9 mouse cellular contexts compared by ENCODE assay signal in the genomic region with DNA sequence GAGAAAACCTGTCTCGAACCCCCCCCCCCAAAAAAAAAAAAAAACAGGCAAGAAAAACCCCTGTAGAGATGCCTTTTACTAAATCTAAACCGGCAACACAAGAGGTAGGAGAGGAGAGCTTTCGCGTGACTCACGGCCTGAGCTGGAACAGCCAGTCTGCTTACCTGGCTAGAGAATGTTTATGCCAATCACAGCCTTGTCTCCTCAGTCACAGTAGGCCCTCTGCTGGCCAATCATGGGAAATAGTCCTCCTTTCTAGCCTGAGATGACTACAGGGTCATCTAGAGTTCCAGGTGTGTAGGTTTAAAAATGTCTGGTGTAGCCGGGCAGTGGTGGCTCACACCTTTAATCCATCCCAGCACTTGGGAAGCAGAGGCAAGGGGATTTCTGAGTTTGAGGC. TPM values are rescaled to one million over a fixed set of nuclear protein-coding genes. Genes with fewer than 3 reads are reported as not detected.
DNase-seq lines count a peak whose midpoint lies in the region; ATAC-seq and TF ChIP-seq lines count a peak whose summit lies in the region.
"Had no signal": no experiment of that assay in that cellular context is flagged by ENCODE, and none has a peak within 500 bp of the region (broad histone marks: within the 10 kb centered on the region; RNA-seq: fewer than 3 reads in every experiment).

No protein-coding gene starts in this region.

- no peak overlapping the region for H3K4me3 ChIP-seq in hindbrain, embryonic 14.5 days (replicated peaks; ENCODE audit: low read length)
- no peak overlapping the region for H3K4me3 ChIP-seq in hindbrain, embryonic 12.5 days
- no peak overlapping the region for H3K4me3 ChIP-seq in embryonic fibroblast, embryonic 13.5 days (ENCODE audit: insufficient read depth, low read length)
- no peak overlapping the region for H3K4me3 ChIP-seq in forebrain, embryonic 10.5 days
- H3K4me3 ChIP-seq: stomach, embryonic 15.5 days had no signal

- H3K27ac ChIP-seq in hindbrain, embryonic 14.5 days, result no peak overlapping the region
- no peak overlapping the region for H3K27ac ChIP-seq in hindbrain, embryonic 12.5 days
- H3K27ac ChIP-seq in embryonic fibroblast, embryonic 13.5 days (ENCODE audit: insufficient read depth, low read length), result no peak overlapping the region
- no peak overlapping the region for H3K27ac ChIP-seq in forebrain, embryonic 10.5 days
- H3K27ac ChIP-seq: stomach, embryonic 15.5 days had no signal

- no peak overlapping the region for H3K4me2 ChIP-seq in hindbrain, embryonic 14.5 days (replicated peaks)
- no peak overlapping the region for H3K4me2 ChIP-seq in hindbrain, embryonic 12.5 days (replicated peaks)
- H3K4me2 ChIP-seq: stomach, embryonic 15.5 days had no signal

- no peaks in the 10 kb centered on the region for H3K9me3 ChIP-seq in hindbrain, embryonic 14.5 days (ENCODE audit: control insufficient read depth, low read length)
- H3K9me3 ChIP-seq in hindbrain, embryonic 12.5 days (replicated peaks), result no peaks in the 10 kb centered on the region
- H3K9me3 ChIP-seq in forebrain, embryonic 10.5 days, result no peaks in the 10 kb centered on the region
- H3K9me3 ChIP-seq: stomach, embryonic 15.5 days had no signal

- 0 out of 2 replicates have a peak, but pooled peaks have one; percentile 5 for ATAC-seq in hindbrain, embryonic 14.5 days (ENCODE audit: low FRiP score)
- ATAC-seq in hindbrain, embryonic 12.5 days (ENCODE audit: low FRiP score), result no peak
- ATAC-seq in CD4-positive, CD25-positive, alpha-beta regulatory T cell, adult 4 months, result peak; percentile 46

- 41% methylated on average over 6 of the region's 6 CpGs for WGBS in hindbrain, embryonic 14.5 days
- WGBS in hindbrain, embryonic 12.5 days, result 33% methylated on average over 6 of the region's 6 CpGs
- 9% methylated on average over 6 of the region's 6 CpGs for WGBS in large intestine, adult 2 months
- 36% methylated on average over 6 of the region's 6 CpGs for WGBS in forebrain, embryonic 10.5 days

- peak; percentile 54; the same call in 1 of the 2 replicates for TF ChIP-seq CTCF in embryonic fibroblast, embryonic 13.5 days (IDR thresholded peaks at IDR 0.05; ENCODE audit: borderline replicate concordance, insufficient read depth, low read length)

- no peak for TF ChIP-seq POLR2A in embryonic fibroblast, embryonic 13.5 days (IDR thresholded peaks at IDR 0.05; ENCODE audit: low read depth, low read length)

- DNase-seq in hindbrain, embryonic 14.5 days (ENCODE audit: low spot score), result peak; percentile 61
- peak; percentile 61 to 75 for DNase-seq in adrenal gland, postnatal 36 days
- peak; percentile 57 for DNase-seq in large intestine, adult 2 months (ENCODE audit: low read depth, low spot score)
- DNase-seq in retina, postnatal 7 days (ENCODE audit: low read depth, low spot score), result peak; percentile 50
- DNase-seq in forebrain, embryonic 10.5 days (ENCODE audit: extremely low spot score, low spot score), result no peak

- no peaks in the 10 kb centered on the region for H3K36me3 ChIP-seq in hindbrain, embryonic 14.5 days (replicated peaks; ENCODE audit: control insufficient read depth, insufficient read depth)
- H3K36me3 ChIP-seq in hindbrain, embryonic 12.5 days, result no peaks in the 10 kb centered on the region
- peaks cover 2% of the 10 kb centered on the region; the same call in 1 of the 2 replicates for H3K36me3 ChIP-seq in forebrain, embryonic 10.5 days (replicated peaks)
- H3K36me3 ChIP-seq: stomach, embryonic 15.5 days had no signal

- H3K9ac ChIP-seq in hindbrain, embryonic 14.5 days, result no peak overlapping the region
- H3K9ac ChIP-seq in hindbrain, embryonic 12.5 days, result no peak overlapping the region
- H3K9ac ChIP-seq: stomach, embryonic 15.5 days had no signal

- H3K4me1 ChIP-seq in hindbrain, embryonic 14.5 days (replicated peaks; ENCODE audit: control insufficient read depth, insufficient read depth, low read length), result peaks cover 28% of the 10 kb centered on the region
- peaks cover 29% of the 10 kb centered on the region for H3K4me1 ChIP-seq in hindbrain, embryonic 12.5 days
- peaks cover 16% of the 10 kb centered on the region; the same call in 1 of the 2 replicates for H3K4me1 ChIP-seq in embryonic fibroblast, embryonic 13.5 days (ENCODE audit: control insufficient read depth, insufficient read depth, low read length)
- H3K4me1 ChIP-seq in forebrain, embryonic 10.5 days, result peaks cover 33% of the 10 kb centered on the region

- H3K27me3 ChIP-seq in hindbrain, embryonic 14.5 days (ENCODE audit: control insufficient read depth, insufficient read depth, low read length), result no peaks in the 10 kb centered on the region
- no peaks in the 10 kb centered on the region for H3K27me3 ChIP-seq in hindbrain, embryonic 12.5 days
- no peaks in the 10 kb centered on the region for H3K27me3 ChIP-seq in forebrain, embryonic 10.5 days (ENCODE audit: poor library complexity, severe bottlenecking)
- H3K27me3 ChIP-seq: stomach, embryonic 15.5 days had no signal

RNA-seq across cellular contexts. Expression of a gene that starts 2.1 kb away (rescaled TPM):
- 22.8 and 25.6 TPM in 2 replicates for polyA plus RNA-seq in hindbrain, embryonic 14.5 days (2014; fragmentation: Nextera tagmentation; extraction: Ambion mirVana)
- polyA plus RNA-seq in hindbrain, embryonic 12.5 days (2016; fragmentation: Nextera tagmentation; extraction: Ambion mirVana), result 23.0 and 25.2 TPM in 2 replicates
- polyA plus RNA-seq in CD4-positive, CD25-positive, alpha-beta regulatory T cell, adult 4 months (2017; shearing (Covaris generic)), result 1 to 10 TPM; 3.7 to 5.4 TPM
- total RNA-seq in adrenal gland, postnatal 36 days (2021), result 10 to 100 TPM; 47.5 to 51.1 TPM
- polyA plus RNA-seq in embryonic fibroblast, embryonic 13.5 days (2011; ENCODE audit: insufficient read length, low read depth, missing spikeins), result 21.6 and 22.2 TPM in 2 replicates
- polyA plus RNA-seq in large intestine, adult 2 months (2012; rRNA removed), result 52.1 and 78.3 TPM in 2 replicates
- 27.5 and 30.6 TPM in 2 replicates for polyA plus RNA-seq in forebrain, embryonic 10.5 days (2016; fragmentation: Nextera tagmentation; extraction: Ambion mirVana)

RNA-seq across cellular contexts. Expression of a gene that starts 9.2 kb away (rescaled TPM):
- polyA plus RNA-seq in hindbrain, embryonic 14.5 days (2014; fragmentation: Nextera tagmentation; extraction: Ambion mirVana), result 0.83 TPM in 1 of 2 replicates, not detected in the other
- polyA plus RNA-seq in hindbrain, embryonic 12.5 days (2016; fragmentation: Nextera tagmentation; extraction: Ambion mirVana), result not detected in 2 replicates
- polyA plus RNA-seq in CD4-positive, CD25-positive, alpha-beta regulatory T cell, adult 4 months (2017; shearing (Covaris generic)), result not detected
- not detected for total RNA-seq in adrenal gland, postnatal 36 days (2021)
- polyA plus RNA-seq in embryonic fibroblast, embryonic 13.5 days (2011; ENCODE audit: insufficient read length, low read depth, missing spikeins), result not detected in 2 replicates
- not detected in 2 replicates for polyA plus RNA-seq in large intestine, adult 2 months (2012; rRNA removed)
- polyA plus RNA-seq in forebrain, embryonic 10.5 days (2016; fragmentation: Nextera tagmentation; extraction: Ambion mirVana), result not detected in 2 replicates

RNA-seq across cellular contexts. Expression of a gene that starts 17.3 kb away (rescaled TPM):
- polyA plus RNA-seq in hindbrain, embryonic 14.5 days (2014; fragmentation: Nextera tagmentation; extraction: Ambion mirVana), result 53.5 and 56.9 TPM in 2 replicates
- polyA plus RNA-seq in hindbrain, embryonic 12.5 days (2016; fragmentation: Nextera tagmentation; extraction: Ambion mirVana), result 39.2 and 39.6 TPM in 2 replicates
- polyA plus RNA-seq in CD4-positive, CD25-positive, alpha-beta regulatory T cell, adult 4 months (2017; shearing (Covaris generic)), result not detected
- total RNA-seq in adrenal gland, postnatal 36 days (2021), result 10 to 100 TPM; 48.0 to 88.5 TPM
- polyA plus RNA-seq in embryonic fibroblast, embryonic 13.5 days (2011; ENCODE audit: insufficient read length, low read depth, missing spikeins), result 24.2 and 25.9 TPM in 2 replicates
- polyA plus RNA-seq in large intestine, adult 2 months (2012; rRNA removed), result 30.0 and 37.4 TPM in 2 replicates
- polyA plus RNA-seq in forebrain, embryonic 10.5 days (2016; fragmentation: Nextera tagmentation; extraction: Ambion mirVana), result 25.9 and 27.1 TPM in 2 replicates

RNA-seq across cellular contexts. Expression of a gene that starts 22.3 kb away (rescaled TPM):
- polyA plus RNA-seq in hindbrain, embryonic 14.5 days (2014; fragmentation: Nextera tagmentation; extraction: Ambion mirVana), result 178 and 220 TPM in 2 replicates
- polyA plus RNA-seq in hindbrain, embryonic 12.5 days (2016; fragmentation: Nextera tagmentation; extraction: Ambion mirVana), result 30.6 and 32.1 TPM in 2 replicates
- 1 to 10 TPM; 1.1 TPM for polyA plus RNA-seq in CD4-positive, CD25-positive, alpha-beta regulatory T cell, adult 4 months (2017; shearing (Covaris generic))
- total RNA-seq in adrenal gland, postnatal 36 days (2021), result 1 to 10 TPM; 1.7 to 2.0 TPM
- 0.99 and 1.1 TPM in 2 replicates for polyA plus RNA-seq in embryonic fibroblast, embryonic 13.5 days (2011; ENCODE audit: insufficient read length, low read depth, missing spikeins)
- polyA plus RNA-seq in large intestine, adult 2 months (2012; rRNA removed), result 1.8 and 2.7 TPM in 2 replicates
- 9.7 and 11.0 TPM in 2 replicates for polyA plus RNA-seq in forebrain, embryonic 10.5 days (2016; fragmentation: Nextera tagmentation; extraction: Ambion mirVana)

RNA-seq across cellular contexts. Expression of a gene that starts 28.5 kb away (rescaled TPM):
- polyA plus RNA-seq in hindbrain, embryonic 14.5 days (2014; fragmentation: Nextera tagmentation; extraction: Ambion mirVana), result 35.2 and 43.4 TPM in 2 replicates
- polyA plus RNA-seq in hindbrain, embryonic 12.5 days (2016; fragmentation: Nextera tagmentation; extraction: Ambion mirVana), result 42.2 and 42.4 TPM in 2 replicates
- polyA plus RNA-seq in CD4-positive, CD25-positive, alpha-beta regulatory T cell, adult 4 months (2017; shearing (Covaris generic)), result 10 to 100 TPM; 13.5 to 21.7 TPM
- 10 to 100 TPM; 34.5 to 42.0 TPM for total RNA-seq in adrenal gland, postnatal 36 days (2021)
- polyA plus RNA-seq in embryonic fibroblast, embryonic 13.5 days (2011; ENCODE audit: insufficient read length, low read depth, missing spikeins), result 26.8 and 34.7 TPM in 2 replicates
- polyA plus RNA-seq in large intestine, adult 2 months (2012; rRNA removed), result 22.8 and 22.9 TPM in 2 replicates
- 57.7 and 60.3 TPM in 2 replicates for polyA plus RNA-seq in forebrain, embryonic 10.5 days (2016; fragmentation: Nextera tagmentation; extraction: Ambion mirVana)

Comparison
In these comparisons a context has a peak if more than half of its experiments do, and no peak if none do; other contexts are left out.
1. RNA of a gene that starts 17.3 kb away (polyA plus RNA-seq): 53.5 to 56.9 TPM in hindbrain, embryonic 14.5 days, 39.2 to 39.6 TPM in hindbrain, embryonic 12.5 days, 30.0 to 37.4 TPM in large intestine, adult 2 months, 25.9 to 27.1 TPM in forebrain, embryonic 10.5 days and 24.2 to 25.9 TPM in embryonic fibroblast, embryonic 13.5 days; not detected in CD4-positive, CD25-positive, alpha-beta regulatory T cell, adult 4 months; every median in the first group is over 10 times any median in the second.